Mouse (Mus musculus) adrenal gland, postnatal 4 days (tissue): ENCODE measurements around the gene Tubb5. TPM values are rescaled to one million over a fixed set of nuclear protein-coding genes. Genes with fewer than 3 reads are reported as not detected.
"Not testable (repeated sequence)": the region's sequence is repeated elsewhere in the genome, so short reads cannot be mapped to it uniquely, and the experiment has no call there.

ENCODE experiments used
- DNase-seq, 2 experiments: peaks; one replicate each; pipeline ENCODE4 v3.0.0; 2021 to 2022; ENCODE audit warnings: low spot score in 2 of 2, mixed read lengths in 2 of 2
- total RNA-seq, 2 experiments: library from RNA; stranded (reverse); gene quantifications; 2 replicates each; pipeline ENCODE4 v1.2.3; 2021

The Tubb5 gene
- total RNA-seq, 2 experiments from 2014 or later, result 553 to 648 TPM

- peak; percentile 74 to 85 for DNase-seq
These were observed 23.2 kb upstream of the Tubb5 start, which contains the start of gene Nrm for GRCm38 (mm10) chr17:35861198-35861857. Gene Nrm (plus strand): TSS chr17:35861318.

DNA sequence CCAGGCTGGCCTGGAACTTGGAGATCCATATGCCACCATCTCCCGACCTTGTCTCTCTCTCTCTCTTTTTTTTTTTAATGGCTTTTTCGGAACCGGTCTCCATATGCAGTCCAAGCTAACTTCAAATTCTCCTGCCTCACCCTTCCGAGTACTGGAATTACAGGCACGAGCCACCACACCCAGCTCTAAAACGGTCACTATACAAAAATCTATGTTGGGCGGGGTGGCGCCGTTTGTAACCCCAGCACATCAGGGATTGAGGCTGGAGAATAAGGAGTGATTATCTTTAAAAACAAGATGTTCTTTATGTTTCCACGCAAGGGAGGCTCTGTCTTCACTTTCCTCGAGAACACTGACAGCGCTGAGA is 22.7 kb upstream of the Tubb5 start:
- no peak for DNase-seq

GRCm38 (mm10) chr17:35859835-35860234 is 21.7 kb upstream of the Tubb5 start:
- no peak for DNase-seq

- no peak for DNase-seq
These were observed 21.3 kb upstream of the Tubb5 start for GRCm38 (mm10) chr17:35859371-35859770.

DNA sequence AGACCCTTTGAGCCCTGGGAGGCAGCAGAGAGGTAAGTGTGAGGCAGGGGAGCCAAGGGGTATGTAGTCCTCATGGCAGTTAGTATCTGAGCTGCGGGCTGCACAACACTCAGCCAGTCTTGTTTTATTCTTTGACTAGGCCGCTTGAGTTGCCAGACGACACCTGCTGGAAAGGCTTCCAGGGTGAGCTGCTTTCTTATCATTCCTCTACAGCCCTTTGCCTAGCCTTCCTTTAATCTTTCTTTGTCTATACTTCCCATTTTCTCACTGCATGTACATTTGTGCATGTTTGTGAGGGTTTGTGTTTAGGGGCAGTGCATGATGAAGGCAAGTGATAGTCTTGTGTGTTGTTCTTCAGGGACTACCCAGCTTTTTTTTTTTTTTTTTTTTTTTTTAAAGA is 12.9 kb upstream of the Tubb5 start:
- DNase-seq, result no peak

- DNase-seq, result no peak
These were observed 10.0 kb upstream of the Tubb5 start for GRCm38 (mm10) chr17:35848112-35848511.

- DNase-seq, result no peak
These were observed 5.4 kb upstream of the Tubb5 start for GRCm38 (mm10) chr17:35843514-35843913.

DNA sequence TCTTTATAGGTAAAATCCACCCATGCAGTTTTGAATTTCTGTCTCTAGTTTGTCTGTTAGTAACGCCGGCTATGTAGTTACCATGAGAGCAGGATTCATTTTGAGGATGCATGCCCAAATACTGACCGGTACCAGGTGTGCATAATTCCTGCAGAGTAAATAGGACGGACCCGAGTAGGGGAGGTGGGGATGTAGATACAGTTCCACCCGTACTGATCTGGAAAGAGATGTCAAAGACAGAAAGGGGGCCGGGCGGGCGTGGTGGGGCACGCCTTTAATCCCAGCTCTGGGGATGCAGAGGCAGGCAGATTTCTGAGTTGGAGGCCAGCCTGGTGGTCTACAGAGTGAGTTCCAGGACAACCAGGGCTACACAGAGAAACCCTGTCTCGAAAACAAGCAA is 3.9 kb upstream of the Tubb5 start:
- DNase-seq, result no peak

GRCm38 (mm10) chr17:35841076-35841950 is 3.2 kb upstream of the Tubb5 start, which contains the start of gene Mdc1:
Gene Mdc1 (plus strand): TSS chr17:35841515.
- DNase-seq, result peak; percentile 86 to 98

GRCm38 (mm10) chr17:35840561-35840960 is 2.5 kb upstream of the Tubb5 start:
- DNase-seq, result no peak

DNA sequence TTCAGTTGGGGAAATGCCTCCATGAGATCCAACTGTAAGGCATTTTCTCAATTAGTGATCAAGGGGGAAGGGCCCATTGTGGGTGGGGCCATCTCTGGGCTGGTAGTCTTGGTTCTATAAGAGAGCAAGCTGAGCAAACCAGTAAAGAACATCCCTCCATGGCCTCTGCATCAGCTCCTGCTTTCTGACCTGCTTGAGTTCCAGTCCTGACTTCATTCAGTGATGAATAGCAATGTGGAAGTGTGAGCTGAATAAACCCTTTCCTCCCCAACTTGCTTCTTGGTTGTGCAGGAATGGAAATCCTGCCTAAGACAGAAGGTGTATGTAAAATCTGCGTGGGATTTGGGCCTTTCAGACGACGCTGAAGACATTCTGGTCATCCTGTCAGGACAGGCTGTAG is 896 bp upstream of the Tubb5 start:
- not testable (repeated sequence) for DNase-seq

DNA sequence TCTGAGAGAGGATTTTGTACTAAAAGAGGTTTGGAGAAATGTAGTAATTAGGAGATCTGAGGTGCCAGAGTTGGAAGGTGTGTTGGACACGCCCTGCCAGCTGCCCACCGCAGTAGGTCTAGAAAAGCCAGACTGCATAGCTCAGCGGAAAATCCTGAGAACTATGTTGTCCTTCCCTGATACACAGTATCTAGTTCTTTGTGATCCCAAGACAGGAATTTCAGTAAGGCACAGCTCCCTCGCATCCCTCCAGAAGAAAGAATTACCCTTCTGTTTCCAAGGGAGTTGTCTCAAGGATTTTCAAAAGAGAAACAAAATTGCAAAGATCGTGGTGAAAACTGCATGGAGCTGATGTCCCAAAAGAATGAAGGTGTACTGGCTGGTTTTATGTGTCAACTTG is 464 bp upstream of the Tubb5 start:
- DNase-seq, result no peak

GRCm38 (mm10) chr17:35837487-35837886 is 619 bp downstream of the Tubb5 start:
- no peak for DNase-seq

GRCm38 (mm10) chr17:35836991-35837422 is 1.1 kb downstream of the Tubb5 start:
- DNase-seq, result peak; percentile 67 to 73

DNA sequence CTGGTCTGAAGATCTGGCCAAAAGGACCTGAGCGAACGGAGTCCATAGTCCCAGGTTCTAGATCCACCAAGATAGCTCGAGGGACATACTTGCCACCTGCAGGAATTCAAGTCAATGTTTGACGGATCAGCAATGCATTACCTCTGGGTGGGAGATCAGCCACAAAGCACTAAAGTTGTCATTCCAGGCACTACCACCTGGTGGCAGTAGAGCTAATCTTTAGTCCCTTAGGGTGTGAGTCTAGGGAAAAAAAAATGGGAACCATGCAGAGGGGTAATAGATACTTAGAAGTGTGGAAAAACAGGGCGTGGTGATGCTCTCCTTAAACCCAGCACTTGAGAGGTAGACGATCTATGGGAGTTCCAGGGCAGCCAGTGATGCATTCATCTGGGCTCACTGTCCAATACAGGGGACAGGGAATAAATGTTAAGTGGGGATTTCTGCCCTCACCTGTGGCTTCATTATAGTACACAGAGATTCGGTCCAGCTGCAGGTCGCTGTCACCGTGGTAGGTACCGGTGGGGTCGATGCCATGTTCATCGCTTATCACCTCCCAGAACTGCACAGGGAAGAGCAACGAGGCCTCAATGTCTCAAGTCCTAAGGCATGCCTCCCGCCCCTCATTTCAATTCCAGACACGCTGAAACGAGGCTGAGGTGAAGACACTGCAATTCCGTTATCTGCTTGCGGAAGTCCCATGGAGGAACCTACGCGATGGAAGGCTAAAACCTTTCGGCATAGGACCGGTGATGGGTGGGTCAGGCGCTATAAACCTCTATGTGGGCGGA is 1.7 kb downstream of the Tubb5 start:
- peak; percentile 48 to 55 for DNase-seq

- no peak for DNase-seq
These were observed 2.5 kb downstream of the Tubb5 start for GRCm38 (mm10) chr17:35835424-35836140.

GRCm38 (mm10) chr17:35834696-35835422 is 3.2 kb downstream of the Tubb5 start:
- no peak for DNase-seq

- no peak for DNase-seq
These were observed 4.2 kb downstream of the Tubb5 start for GRCm38 (mm10) chr17:35833894-35834293.

DNA sequence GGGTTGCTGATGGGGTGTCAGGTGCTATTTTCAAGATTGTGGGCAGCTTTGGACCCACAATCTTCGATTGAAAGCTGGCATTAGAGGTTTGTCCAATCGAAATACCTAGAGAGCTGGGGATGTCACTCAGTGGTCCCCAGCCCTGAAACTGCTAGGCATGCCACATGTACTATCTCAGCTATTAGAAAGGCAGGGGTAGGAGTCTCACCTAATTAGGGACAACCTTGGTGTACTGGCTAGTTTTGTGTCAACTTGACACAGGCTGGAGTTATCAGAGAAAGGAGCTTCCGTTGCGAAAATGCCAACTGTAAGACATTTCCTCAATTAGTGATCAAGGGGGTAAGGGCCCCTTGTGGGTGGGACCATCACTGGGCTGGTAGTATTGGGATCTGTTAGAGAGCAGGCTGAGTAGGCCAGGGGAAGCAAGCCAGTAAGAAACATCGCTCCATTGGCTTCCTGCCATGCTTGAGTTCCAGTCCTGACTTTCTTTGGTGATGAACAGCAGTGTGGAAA is 4.8 kb downstream of the Tubb5 start:
- DNase-seq, result no peak
